Comparison of ENCODE assay signal across 17 mouse cellular contexts in genomic region chr14:54086660-54087059, GRCm38 (mm10).
DNase-seq lines count a peak whose midpoint lies in the region.
"Had no signal": no experiment of that assay in that cellular context is flagged by ENCODE, and none has a peak within 500 bp of the region (broad histone marks: within the 10 kb centered on the region; RNA-seq: fewer than 3 reads in every experiment).

No protein-coding gene starts in this region.

- peak; percentile 80 to 85 for DNase-seq in left cerebral cortex, adult 18-20 months (ENCODE audit: low spot score in 2 of 2)
- DNase-seq in left cerebral cortex, postnatal 10 days (ENCODE audit: extremely low spot score in 1 of 2, low spot score in 2 of 2) = no peak
- DNase-seq in frontal cortex, postnatal 25 days (ENCODE audit: low spot score in 2 of 2) = peak; percentile 52 to 53
- DNase-seq in left cerebral cortex, postnatal 25 days (ENCODE audit: low spot score in 2 of 2) = peak; percentile 71 to 95
- DNase-seq in T-cell, adult 2 months (ENCODE audit: low spot score) = no peak
- DNase-seq in c-Kit-positive CD71-positive TER-119-positive erythroid progenitor cells, embryonic 14.5 days (ENCODE audit: low spot score) = no peak
- DNase-seq in cerebellum, postnatal 14 days = no peak
- DNase-seq: adrenal gland, postnatal 10 days; cerebellum, adult 11-12 months; cerebellum, postnatal 25 days; heart, postnatal 14 days; kidney, adult 18-20 months; liver, embryonic 13.5 days; lung, embryonic 14.5 days; lung, postnatal 36 days; retina, postnatal 1 day; thymus, adult 2 months had no signal

- intact Hi-C loops in left cerebral cortex, postnatal 10 days (cut with DNase I) = no loop called here
- intact Hi-C loops in left cerebral cortex, postnatal 25 days (cut with DNase I) = no loop called here

Comparison
In these comparisons a context has a peak if more than half of its experiments do, and no peak if none do; other contexts are left out.
1. DNase-seq: peak in left cerebral cortex, adult 18-20 months (2 of 2), frontal cortex, postnatal 25 days (2 of 2) and left cerebral cortex, postnatal 25 days (2 of 2); none in left cerebral cortex, postnatal 10 days (0 of 2), T-cell, adult 2 months (single experiment), c-Kit-positive CD71-positive TER-119-positive erythroid progenitor cells, embryonic 14.5 days (single experiment) and cerebellum, postnatal 14 days (0 of 2).